Mouse (Mus musculus): ENCODE measurements around the gene Mtm1. TPM values are rescaled to one million over a fixed set of nuclear protein-coding genes. Genes with fewer than 3 reads are reported as not detected.
A peak's percentile ranks its signal among the peaks of the same experiment; 100 is the strongest.

The Mtm1 gene
- total and polyA plus RNA-seq, 3 experiments = 2.2 to 4.0 TPM; not detected in 1

- Histone ChIP-seq H3K4me3 (ENCODE audit: control insufficient read depth in 1 of 2, insufficient read depth in 1 of 2, low read depth in 2 of 2, low read length in 2 of 2) (no peak overlapping the region), H3K27me3 (ENCODE audit: control insufficient read depth in 1 of 2, insufficient read depth in 2 of 2, low read length in 2 of 2) (no peaks in the 10 kb centered on the region), H3K27ac (ENCODE audit: control insufficient read depth, low read depth, low read length) (no peak overlapping the region), H3K9ac (ENCODE audit: control insufficient read depth, low read depth, low read length, poor library complexity, severe bottlenecking) (no peak overlapping the region), H3K9me3 (replicated peaks; ENCODE audit: insufficient read depth, low read length) (no peaks in the 10 kb centered on the region), H3K4me1 (ENCODE audit: control insufficient read depth in 1 of 2, insufficient read depth in 2 of 2, low read length in 2 of 2) (peaks cover 7 to 8% of the 10 kb centered on the region in 2 experiments; a peak in 3 of 4 replicates), H3K79me2 (ENCODE audit: control insufficient read depth, insufficient read depth, low read length, poor library complexity) (peaks cover 4% of the 10 kb centered on the region; the same call in 1 of the 2 replicates), H3K36me3 (ENCODE audit: control insufficient read depth in 1 of 2, insufficient read depth in 2 of 2, low read length in 2 of 2) (peaks cover 0 to 14% of the 10 kb centered on the region in 2 experiments; a peak in 3 of 4 replicates)
- no peak for DNase-seq (ENCODE audit: low read depth, low spot score)
- TF ChIP-seq NRF1 (IDR thresholded peaks at IDR 0.05; ENCODE audit: insufficient read depth, low read depth, low read length, poor library complexity, severe bottlenecking) = no peak
- no peak for TF ChIP-seq USF2 (IDR thresholded peaks at IDR 0.05; ENCODE audit: borderline replicate concordance in 1 of 2, insufficient read depth in 1 of 2, low read depth in 1 of 2, low read length in 2 of 2)
- TF ChIP-seq ZMIZ1 (IDR thresholded peaks at IDR 0.05; ENCODE audit: low read depth, low read length) = no peak
- TF ChIP-seq ZNF384 (IDR thresholded peaks at IDR 0.05; ENCODE audit: low read depth, low read length) = no peak
- TF ChIP-seq MEF2A (IDR thresholded peaks at IDR 0.05; ENCODE audit: extremely low read depth, insufficient replicate concordance, low read depth, low read length, poor library complexity, severe bottlenecking) = no peak
- TF ChIP-seq MYC (IDR thresholded peaks at IDR 0.05; ENCODE audit: low read depth, low read length) = no peak
- no peak for TF ChIP-seq E2F4 (IDR thresholded peaks at IDR 0.05; ENCODE audit: borderline replicate concordance, low read depth, low read length)
- no peak for TF ChIP-seq RAD21 (IDR thresholded peaks at IDR 0.05; ENCODE audit: low read depth, low read length)
- no peak for TF ChIP-seq SIN3A (IDR thresholded peaks at IDR 0.05; ENCODE audit: low read length)
- TF ChIP-seq MAZ (IDR thresholded peaks at IDR 0.05; ENCODE audit: low read depth, low read length) = no peak
- no peak for TF ChIP-seq CHD1 (IDR thresholded peaks at IDR 0.05; ENCODE audit: low read depth, low read length)
- TF ChIP-seq MAFK (IDR thresholded peaks at IDR 0.05; ENCODE audit: borderline replicate concordance, low read depth, low read length) = no peak
- TF ChIP-seq ZC3H11A (IDR thresholded peaks at IDR 0.05; ENCODE audit: low read depth, low read length) = no peak
- no peak for TF ChIP-seq MXI1 (IDR thresholded peaks at IDR 0.05; ENCODE audit: low read depth, low read length)
These were observed 17.6 kb downstream of the Mtm1 start for GRCm38 (mm10) chrX:71228200-71228599.

- H3K9ac ChIP-seq (ENCODE audit: control insufficient read depth, low read depth, low read length, poor library complexity, severe bottlenecking) = no peak overlapping the region
- H3K36me3 ChIP-seq (ENCODE audit: control insufficient read depth in 1 of 2, insufficient read depth in 2 of 2, low read length in 2 of 2) = peaks cover 0 to 14% of the 10 kb centered on the region in 2 experiments; a peak in 3 of 4 replicates
- no peak overlapping the region for H3K4me3 ChIP-seq (ENCODE audit: control insufficient read depth in 1 of 2, insufficient read depth in 1 of 2, low read depth in 2 of 2, low read length in 2 of 2)
- 0 out of 2 replicates have a peak, but pooled peaks have one; percentile 33 for TF ChIP-seq GATA1 (IDR thresholded peaks at IDR 0.05; ENCODE audit: low read depth, low read length)
- peak; percentile 13 to 45; a peak in 2 of 4 replicates for TF ChIP-seq EP300 (IDR thresholded peaks at IDR 0.05; ENCODE audit: low read depth in 1 of 2, low read length in 2 of 2)
- no peak for TF ChIP-seq RCOR1 (IDR thresholded peaks at IDR 0.05; ENCODE audit: low read depth, low read length)
- TF ChIP-seq SIN3A (IDR thresholded peaks at IDR 0.05; ENCODE audit: low read length) = peak; percentile 50; the same call in 1 of the 2 replicates
- TF ChIP-seq ELF1 (IDR thresholded peaks at IDR 0.05; ENCODE audit: low read depth, low read length) = no peak
- TF ChIP-seq GABPA (IDR thresholded peaks at IDR 0.05; ENCODE audit: low read depth, low read length) = no peak
- TF ChIP-seq E2F4 (IDR thresholded peaks at IDR 0.05; ENCODE audit: borderline replicate concordance, low read depth, low read length) = no peak
- 0 out of 2 replicates have a peak, but pooled peaks have one; percentile 46 for TF ChIP-seq MXI1 (IDR thresholded peaks at IDR 0.05; ENCODE audit: low read depth, low read length)
- TF ChIP-seq ETS1 (IDR thresholded peaks at IDR 0.05; ENCODE audit: low read depth, low read length) = peak; percentile 54; the same call in 1 of the 2 replicates
- no peaks in the 10 kb centered on the region for H3K9me3 ChIP-seq (replicated peaks; ENCODE audit: insufficient read depth, low read length)
- no peaks in the 10 kb centered on the region for H3K27me3 ChIP-seq (ENCODE audit: control insufficient read depth in 1 of 2, insufficient read depth in 2 of 2, low read length in 2 of 2)
- peak; percentile 43 for DNase-seq (ENCODE audit: low read depth, low spot score)
- peaks cover 7 to 8% of the 10 kb centered on the region in 2 experiments; a peak in 3 of 4 replicates for H3K4me1 ChIP-seq (ENCODE audit: control insufficient read depth in 1 of 2, insufficient read depth in 2 of 2, low read length in 2 of 2)
- H3K79me2 ChIP-seq (ENCODE audit: control insufficient read depth, insufficient read depth, low read length, poor library complexity) = peaks cover 1% of the 10 kb centered on the region; the same call in 1 of the 2 replicates
- 0 out of 2 replicates have a peak overlapping the region, but pooled peaks have one; percentile 16 for H3K27ac ChIP-seq (ENCODE audit: control insufficient read depth, low read depth, low read length)
These were observed 20.3 kb downstream of the Mtm1 start for GRCm38 (mm10) chrX:71230847-71231246.

All from MEL (cell line).